In genomic region chr6:114461536-114461935, GRCm38 (mm10) we compare ENCODE assay signal across 9 mouse cellular contexts.
A peak's percentile ranks its signal among the peaks of the same experiment; 100 is the strongest.
DNase-seq lines count a peak whose midpoint lies in the region; ATAC-seq and TF ChIP-seq lines count a peak whose summit lies in the region.
"Had no signal": no experiment of that assay in that cellular context is flagged by ENCODE, and none has a peak within 500 bp of the region (broad histone marks: within the 10 kb centered on the region; RNA-seq: fewer than 3 reads in every experiment).

No protein-coding gene starts in this region.

- no peaks in the 10 kb centered on the region for H3K36me3 ChIP-seq in kidney, adult 2 months (ENCODE audit: control insufficient read depth, insufficient read depth, low read length)
- no peaks in the 10 kb centered on the region for H3K36me3 ChIP-seq in liver, embryonic 14.5 days (replicated peaks; ENCODE audit: control insufficient read depth, insufficient read depth, low read depth)
- H3K36me3 ChIP-seq: liver, embryonic 15.5 days had no signal

- no peak overlapping the region for H3K27ac ChIP-seq in kidney, adult 2 months (ENCODE audit: insufficient read depth, low read depth, low read length)
- H3K27ac ChIP-seq in liver, embryonic 14.5 days: no peak overlapping the region
- H3K27ac ChIP-seq: liver, embryonic 15.5 days had no signal

- peak; percentile 20 for DNase-seq in kidney, adult 2 months
- DNase-seq in kidney, adult 11 months: no peak
- peak; percentile 37 for DNase-seq in 416B (ENCODE audit: low read depth)
- DNase-seq in ES-CJ7 (ENCODE audit: low read depth, low spot score): peak; percentile 60
- DNase-seq in liver, embryonic 14.5 days (ENCODE audit: low read depth in 3 of 3, low spot score in 3 of 3): no peak

- TF ChIP-seq POLR2A in kidney, adult 2 months (IDR thresholded peaks at IDR 0.05; ENCODE audit: low read depth, low read length): no peak

- TF ChIP-seq EP300 in liver, embryonic 14.5 days (IDR thresholded peaks at IDR 0.05; ENCODE audit: low read depth): no peak

- H3K9ac ChIP-seq in liver, embryonic 14.5 days (replicated peaks): no peak overlapping the region
- H3K9ac ChIP-seq: liver, embryonic 15.5 days had no signal

- no peak for ATAC-seq in liver, embryonic 14.5 days (ENCODE audit: insufficient read depth)
- ATAC-seq in granulocyte monocyte progenitor cell, adult 5-6 weeks (replicated peaks; ENCODE audit: poor library complexity, severe bottlenecking): no peak
- ATAC-seq in erythroblast, adult 5-6 weeks (replicated peaks; ENCODE audit: low FRiP score, poor library complexity, severe bottlenecking): no peak

- no peaks in the 10 kb centered on the region for H3K9me3 ChIP-seq in liver, embryonic 14.5 days (ENCODE audit: control insufficient read depth, low read length)
- H3K9me3 ChIP-seq: liver, embryonic 15.5 days had no signal

- H3K4me2 ChIP-seq in liver, embryonic 14.5 days (ENCODE audit: low read depth): no peak overlapping the region
- H3K4me2 ChIP-seq: liver, embryonic 15.5 days had no signal

- no peak overlapping the region for H3K4me3 ChIP-seq in kidney, adult 2 months (ENCODE audit: insufficient read depth, low read depth, low read length)
- H3K4me3 ChIP-seq in liver, embryonic 14.5 days (ENCODE audit: insufficient read depth in 1 of 2, low read depth in 2 of 2, low read length in 2 of 2): no peak overlapping the region
- H3K4me3 ChIP-seq: liver, embryonic 15.5 days; myocyte had no signal

- no peaks in the 10 kb centered on the region for H3K4me1 ChIP-seq in kidney, adult 2 months (ENCODE audit: control insufficient read depth, insufficient read depth, low read length)
- no peaks in the 10 kb centered on the region for H3K4me1 ChIP-seq in liver, embryonic 14.5 days (replicated peaks; ENCODE audit: control insufficient read depth in 2 of 2, insufficient read depth in 2 of 2, low read length in 1 of 2)
- H3K4me1 ChIP-seq: liver, embryonic 15.5 days had no signal

- H3K27me3 ChIP-seq in kidney, adult 2 months (replicated peaks; ENCODE audit: control insufficient read depth, insufficient read depth, low read length): no peaks in the 10 kb centered on the region
- no peaks in the 10 kb centered on the region for H3K27me3 ChIP-seq in liver, embryonic 14.5 days (ENCODE audit: control insufficient read depth, insufficient read depth, low read length)
- H3K27me3 ChIP-seq: liver, embryonic 15.5 days had no signal

- no peak; the same call in 1 of the 2 replicates for TF ChIP-seq CTCF in kidney, adult 2 months (conservative IDR thresholded peaks at IDR 0.05; ENCODE audit: insufficient read depth, insufficient read length, low read depth, low read length)
- peak; percentile 52 for TF ChIP-seq CTCF in liver, embryonic 14.5 days (IDR thresholded peaks at IDR 0.05; ENCODE audit: low read depth)

Comparison
In these comparisons a context has a peak if more than half of its experiments do, and no peak if none do; other contexts are left out.
1. DNase-seq: peak in kidney, adult 2 months (single experiment), 416B (single experiment) and ES-CJ7 (single experiment); none in kidney, adult 11 months (single experiment) and liver, embryonic 14.5 days (0 of 3).